Mouse (Mus musculus) cerebellum, postnatal 25 days (tissue): ENCODE measurements around the gene A930017K11Rik.

Source experiments
- DNase-seq, 2 experiments: peaks; one replicate each; pipeline ENCODE4 v3.0.0; 2021; ENCODE audit warnings: mixed read lengths in 2 of 2

Gene A930017K11Rik

GRCm38 (mm10) chr17:25951803-25952623 lies at the start of gene A930017K11Rik:
A930017K11Rik (minus strand) TSS chr17:25952565.
- peak; percentile 62 to 70 for DNase-seq

DNA sequence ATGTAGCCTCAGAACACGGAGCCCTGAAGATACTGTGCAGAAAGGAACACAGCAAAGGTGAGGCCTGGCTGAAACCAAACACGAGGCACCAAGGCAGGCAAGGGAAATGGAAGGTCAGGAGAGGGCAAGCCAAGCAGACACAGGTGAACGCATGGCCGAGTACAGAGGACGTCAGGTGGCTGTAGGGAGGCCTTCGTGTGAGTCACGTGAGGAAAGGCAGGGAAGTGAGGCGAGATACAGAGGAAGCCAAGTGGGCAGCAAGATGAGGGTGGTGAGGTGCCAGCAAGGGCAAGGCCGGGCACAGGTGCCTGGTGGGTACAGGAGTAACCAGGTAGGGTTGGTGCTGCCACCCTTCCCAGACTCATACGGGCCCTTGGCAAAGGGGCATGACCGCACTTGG lies 46.1 kb upstream of the A930017K11Rik start:
- no peak for DNase-seq

GRCm38 (mm10) chr17:25993489-25993888 lies 41.1 kb upstream of the A930017K11Rik start:
- no peak for DNase-seq

GRCm38 (mm10) chr17:25992274-25992673 lies 39.9 kb upstream of the A930017K11Rik start:
- no peak for DNase-seq

- no peak for DNase-seq
Measured at GRCm38 (mm10) chr17:25990331-25990730, 38.0 kb upstream of the A930017K11Rik start.

GRCm38 (mm10) chr17:25985306-25986294 lies 33.2 kb upstream of the A930017K11Rik start, which contains the start of gene Capn15:
Capn15 (minus strand) TSS chr17:25985796.
- peak; percentile 95 to 97 for DNase-seq

GRCm38 (mm10) chr17:25984556-25985305 lies 32.4 kb upstream of the A930017K11Rik start:
- no peak for DNase-seq

DNA sequence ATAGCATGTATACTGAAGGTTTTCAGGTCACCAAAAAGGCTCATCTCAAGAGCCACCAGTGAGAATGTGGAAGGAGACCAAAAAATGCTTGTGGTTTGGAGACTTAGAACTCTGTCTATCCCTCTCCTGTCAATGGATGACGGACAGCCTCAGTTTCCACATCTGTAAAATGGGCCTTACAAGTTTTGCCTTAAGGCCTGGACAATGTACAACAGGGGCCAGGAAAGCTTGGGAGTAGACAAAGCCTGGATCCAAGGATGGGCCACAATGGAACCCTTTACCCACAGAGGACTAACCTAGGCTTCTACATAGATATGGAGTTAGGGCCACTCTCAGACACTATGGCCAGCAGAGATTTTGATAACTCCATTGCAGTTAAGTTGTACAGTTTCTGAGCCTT lies 31.7 kb upstream of the A930017K11Rik start:
- no peak for DNase-seq

GRCm38 (mm10) chr17:25982913-25983312 lies 30.5 kb upstream of the A930017K11Rik start:
- DNase-seq: no peak

GRCm38 (mm10) chr17:25980854-25981253 lies 28.5 kb upstream of the A930017K11Rik start:
- DNase-seq: peak; percentile 77 to 83

GRCm38 (mm10) chr17:25979829-25980738 lies 27.7 kb upstream of the A930017K11Rik start:
- DNase-seq: peak in 1 of 2 experiments; percentile 29

DNA sequence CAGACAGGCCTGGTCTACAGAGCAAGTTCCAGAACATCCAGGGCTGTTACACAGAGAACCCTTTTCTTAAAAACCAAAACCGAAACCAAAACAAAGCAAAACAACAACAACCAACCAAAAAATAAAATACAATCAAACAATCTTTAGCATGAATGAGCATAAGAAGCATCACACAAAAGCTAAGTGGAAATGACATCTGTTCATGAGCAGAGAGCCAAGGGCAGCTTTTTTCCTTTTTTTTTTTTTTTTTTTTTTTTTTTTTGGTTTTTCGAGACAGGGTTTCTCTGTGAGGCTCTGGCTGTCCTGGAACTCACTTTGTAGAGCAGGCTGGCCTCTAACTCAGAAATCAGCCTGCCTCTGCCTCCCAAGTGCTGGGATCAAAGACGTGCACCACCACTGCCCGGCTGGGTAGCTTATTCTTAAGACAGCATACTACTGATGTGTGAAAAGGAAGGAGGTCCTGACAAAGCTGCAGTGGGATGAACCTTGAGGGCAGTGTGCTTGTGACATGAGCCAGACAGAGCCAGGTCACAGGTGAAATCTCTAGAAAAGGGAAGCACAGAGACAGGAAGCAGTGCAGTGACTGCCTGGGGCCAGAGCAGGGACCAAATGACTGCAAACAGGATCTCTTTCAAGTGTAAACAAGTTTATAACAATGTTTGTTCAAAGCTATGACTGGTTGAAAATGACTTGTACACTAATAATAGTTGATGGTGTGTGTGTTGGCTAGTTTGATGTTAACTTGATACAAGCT lies 18.8 kb upstream of the A930017K11Rik start:
- DNase-seq: no peak

DNA sequence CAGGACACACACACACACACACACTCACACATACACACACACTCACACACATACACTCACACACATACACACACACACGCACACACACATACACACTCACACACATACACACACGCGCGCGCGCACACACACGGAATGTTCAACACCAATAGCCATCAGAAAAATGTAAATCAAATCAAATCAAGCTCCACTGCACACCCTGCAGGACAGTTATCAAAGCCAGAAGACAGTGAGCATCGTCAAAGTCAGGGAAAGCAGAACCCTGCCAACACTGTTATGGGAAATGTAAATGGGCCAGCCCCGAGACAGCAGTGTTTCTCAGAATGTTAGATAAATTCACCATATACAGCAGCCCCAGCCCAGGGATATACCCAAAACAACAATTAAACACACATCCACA lies 18.1 kb upstream of the A930017K11Rik start:
- DNase-seq: no peak

DNA sequence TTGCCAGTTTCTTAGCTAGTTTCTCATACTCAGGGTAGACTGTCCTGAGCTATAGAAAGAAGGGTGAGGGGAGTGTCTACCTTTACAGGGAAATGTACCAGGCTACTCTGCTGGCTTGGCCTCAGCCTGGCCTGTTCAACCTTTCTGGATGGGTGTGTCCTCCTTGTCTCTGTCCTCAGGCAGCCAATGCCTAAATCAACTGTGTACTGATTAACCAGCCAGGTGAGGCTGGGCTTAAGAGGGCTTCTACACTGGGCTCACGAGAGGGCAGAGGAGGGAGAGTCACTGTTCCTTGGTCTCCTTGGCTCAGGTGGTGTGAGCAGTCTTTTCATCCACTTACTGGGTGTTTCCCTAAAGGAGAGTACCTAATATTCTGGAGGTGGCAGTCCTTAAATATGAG lies 15.8 kb upstream of the A930017K11Rik start:
- no peak for DNase-seq

DNA sequence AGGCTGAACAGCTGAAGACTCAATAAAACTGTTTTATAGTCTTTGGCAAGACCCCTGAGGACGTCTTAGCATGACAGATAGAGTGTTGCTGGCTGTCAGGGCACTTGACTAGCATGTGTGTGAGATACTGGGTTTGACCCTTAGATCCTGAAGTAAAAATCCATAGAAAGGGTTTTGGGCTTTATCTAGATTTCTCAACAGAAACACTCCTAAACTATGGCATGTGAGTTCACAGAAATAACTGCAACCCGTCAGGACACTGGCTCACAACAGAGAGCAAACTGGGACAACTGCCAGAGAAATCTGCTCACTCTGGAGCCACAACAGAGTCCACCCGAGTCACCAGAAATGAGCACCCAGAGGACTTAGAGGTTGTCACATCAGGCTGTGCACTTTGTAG lies 15.3 kb upstream of the A930017K11Rik start:
- DNase-seq: peak in 1 of 2 experiments; percentile 74

GRCm38 (mm10) chr17:25964271-25964670 lies 11.9 kb upstream of the A930017K11Rik start:
- DNase-seq: peak in 1 of 2 experiments; percentile 69

DNA sequence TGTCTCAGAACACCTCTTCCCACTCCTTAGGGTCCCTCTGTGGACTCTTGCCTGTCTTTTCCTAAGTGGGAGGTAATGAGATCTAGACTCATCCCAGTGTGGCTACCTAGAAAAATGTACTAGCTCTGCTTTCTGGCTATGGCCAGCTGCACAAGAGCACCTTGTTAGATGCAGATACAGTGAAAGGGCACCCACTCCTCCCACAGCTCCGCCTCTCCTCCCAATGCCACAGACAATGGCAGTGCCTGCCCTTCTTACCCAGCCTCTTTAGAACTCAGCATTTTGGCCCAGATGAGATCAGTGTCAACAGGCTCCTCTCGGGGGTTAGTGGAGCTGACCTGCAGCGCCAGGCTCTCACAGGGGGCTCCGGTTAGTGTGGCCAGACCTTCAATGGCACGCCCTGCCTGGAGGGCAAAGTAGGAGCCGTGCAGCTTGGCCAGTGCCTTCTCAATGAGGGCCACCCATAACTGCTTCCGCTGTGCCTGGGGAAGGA lies 10.1 kb upstream of the A930017K11Rik start:
- DNase-seq: no peak

DNA sequence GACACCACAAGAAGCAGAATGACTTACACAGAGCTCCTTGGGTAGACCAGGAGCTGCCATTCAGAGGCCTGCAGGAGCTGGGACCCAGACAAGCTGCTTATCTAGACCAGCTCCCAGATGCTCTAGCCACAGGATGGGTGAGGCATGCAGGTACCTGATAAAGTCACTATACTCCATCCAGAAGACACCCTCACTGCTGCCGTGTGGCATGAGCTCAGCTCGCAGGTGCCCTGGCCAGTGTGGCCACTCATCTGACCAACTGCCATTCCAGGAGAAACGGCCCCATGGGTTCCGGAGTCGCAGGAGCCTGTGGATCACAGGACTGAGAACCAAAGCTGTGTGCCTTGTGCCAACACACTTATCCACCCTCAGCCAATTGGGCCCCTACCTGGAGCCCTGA lies 9.2 kb upstream of the A930017K11Rik start:
- no peak for DNase-seq

DNA sequence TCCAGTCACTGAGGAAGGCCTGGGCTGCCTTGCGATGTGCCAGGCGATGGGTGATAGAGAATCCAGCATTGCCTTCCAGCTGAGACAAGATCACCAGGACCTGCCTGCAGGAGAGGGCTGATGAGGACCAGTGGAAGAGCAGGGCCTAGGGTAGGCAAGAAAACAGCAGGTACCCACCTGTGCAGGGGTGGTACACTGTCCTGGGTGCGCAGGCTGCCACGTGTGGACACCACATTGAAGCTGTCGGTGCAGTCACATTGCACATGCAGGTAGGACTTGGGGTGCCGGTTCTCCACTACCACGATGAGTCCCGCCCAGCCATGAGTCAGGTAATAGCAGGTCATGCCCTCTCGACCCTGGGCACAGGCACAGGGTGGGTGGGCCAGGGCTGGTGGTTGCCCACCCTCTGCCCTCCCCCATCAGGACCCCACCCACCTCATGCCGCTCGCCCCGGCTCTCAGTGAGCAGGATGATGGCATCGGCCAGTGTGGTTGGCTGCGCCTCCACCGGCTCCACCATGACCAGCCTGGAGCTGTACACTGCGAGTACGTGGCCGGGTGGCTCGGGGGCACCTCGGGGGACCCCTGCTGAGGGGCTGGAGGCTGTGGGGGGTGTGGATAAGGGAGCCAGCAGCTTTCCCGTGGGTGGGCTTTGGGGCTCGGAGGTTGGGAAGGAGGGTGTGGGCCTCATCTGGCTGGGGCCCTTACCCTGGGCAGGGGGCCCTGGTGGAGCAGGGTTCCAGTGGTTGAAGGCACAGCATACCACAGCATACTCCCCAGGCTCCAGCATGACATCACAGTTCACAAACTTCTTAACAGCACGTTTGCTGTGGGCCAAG lies 7.5 kb upstream of the A930017K11Rik start:
- DNase-seq: peak in 1 of 2 experiments; percentile 30
